Mouse (Mus musculus) thymus, adult 2 months (tissue): ENCODE data around the gene Gatb.

ENCODE experiments used
- CTCF ChIP-seq: fragments of 200-500 bp; IDR thresholded peaks from 2 replicates; pipeline ENCODE4 v1.5.1; 2012; ENCODE audit warnings: mild to moderate bottlenecking, control low read depth, low read length, moderate library complexity, borderline replicate concordance; ENCODE audit not compliant: control insufficient read depth, poor library complexity, insufficient read depth; ENCODE audit errors: extremely low read depth
- POLR2A ChIP-seq: fragments of 200-500 bp; IDR thresholded peaks from 2 replicates; pipeline ENCODE4 v1.6.1; 2012; ENCODE audit warnings: mild to moderate bottlenecking, low read length, control low read depth, moderate library complexity; ENCODE audit not compliant: control insufficient read depth, poor library complexity, insufficient read depth; ENCODE audit errors: extremely low read depth

- TF ChIP-seq CTCF, result no peak
- TF ChIP-seq POLR2A, result no peak
These were observed 59.8 kb downstream of the Gatb start for GRCm38 (mm10) chr3:85633733-85634132.
